Mouse (Mus musculus) CH12.LX (cell line): ENCODE measurements at regions not wholly inside any gene's neighbourhood (a gene's known extent, or its start where the extent isn't known, plus 50 kb on each side); places are given as distances from the start of the nearest gene placed in this dataset.

ENCODE experiments used
- DNase-seq: peaks from one replicate; pipeline ENCODE4 v3.0.0-alpha.2; 2013; ENCODE audit errors: extremely low read depth
- H3K27ac ChIP-seq: 2 replicates; pipeline ENCODE4 v1.5.1; 2012; ENCODE audit warnings: low read depth, mild to moderate bottlenecking, control low read depth, moderate library complexity; ENCODE audit not compliant: insufficient read depth
- H3K27me3 ChIP-seq: replicated peaks from 2 replicates; pipeline ENCODE3; 2012; ENCODE audit warnings: inconsistent platforms
- H3K36me3 ChIP-seq, 2 experiments: replicated peaks in 1 of 2; 2 replicates each; pipeline versions ENCODE3 to v1.6.1; 2012; ENCODE audit warnings: inconsistent platforms in 1 of 2, low read length in 1 of 2, mild to moderate bottlenecking in 1 of 2, mixed read lengths in 1 of 2, moderate library complexity in 1 of 2; ENCODE audit not compliant: control insufficient read depth in 1 of 2, insufficient read depth in 1 of 2
- H3K4me1 ChIP-seq, 2 experiments: 2 replicates each; pipeline ENCODE4 v1.6.1; 2012; ENCODE audit warnings: inconsistent platforms in 1 of 2, moderate library complexity in 1 of 2; ENCODE audit not compliant: insufficient read depth in 2 of 2, control insufficient read depth in 1 of 2
- H3K4me2 ChIP-seq: 2 replicates; pipeline ENCODE4 v1.6.1; 2012; ENCODE audit warnings: low read depth, mild to moderate bottlenecking, control low read depth; ENCODE audit not compliant: poor library complexity, insufficient read depth, severe bottlenecking
- H3K4me3 ChIP-seq, 3 experiments: fragments of 150-350 bp in 1 of 3; sonication (generic) in 1 of 3; replicated peaks in 1 of 3; 2 replicates each; pipeline versions ENCODE3 to v1.5.1; 2011 to 2012; ENCODE audit warnings: low read depth in 2 of 3, low read length in 2 of 3, mild to moderate bottlenecking in 2 of 3, moderate library complexity in 2 of 3, control low read depth in 1 of 3, improper control_type of control experiment in 1 of 3, inconsistent platforms in 1 of 3, mixed read lengths in 1 of 3; ENCODE audit not compliant: poor library complexity in 1 of 3
- H3K79me2 ChIP-seq: replicated peaks from 2 replicates; pipeline ENCODE4 v1.6.1; 2012; ENCODE audit warnings: mild to moderate bottlenecking, moderate library complexity; ENCODE audit not compliant: control insufficient read depth, poor library complexity, insufficient read depth, severe bottlenecking; ENCODE audit errors: extremely low read depth
- H3K9ac ChIP-seq: 2 replicates; pipeline ENCODE4 v1.6.1; 2012; ENCODE audit warnings: low read depth, mild to moderate bottlenecking, control low read depth, moderate library complexity; ENCODE audit not compliant: insufficient read depth
- H3K9me3 ChIP-seq: replicated peaks from 2 replicates; pipeline ENCODE3; 2012; ENCODE audit warnings: low read length, inconsistent platforms, mixed read lengths
- CTCF ChIP-seq, 2 experiments: IDR thresholded peaks in 1 of 2; conservative IDR thresholded peaks in 1 of 2; 2 replicates each; pipeline ENCODE4 v1.5.1; 2011 to 2012; ENCODE audit warnings: low read depth in 2 of 2, low read length in 2 of 2, improper control_type of control experiment in 1 of 2, inconsistent platforms in 1 of 2, mild to moderate bottlenecking in 1 of 2, moderate library complexity in 1 of 2
- ELF1 ChIP-seq: IDR thresholded peaks from 2 replicates; pipeline ENCODE4 v1.6.1; 2014; ENCODE audit warnings: low read depth, mild to moderate bottlenecking, inconsistent platforms, low read length, improper control_type of control experiment
- EP300 ChIP-seq: IDR thresholded peaks from 2 replicates; pipeline ENCODE4 v1.6.1; 2011; ENCODE audit warnings: low read length, improper control_type of control experiment
- ETS1 ChIP-seq: conservative IDR thresholded peaks from 2 replicates; pipeline ENCODE4 v1.6.1; 2012; ENCODE audit warnings: low read depth, mild to moderate bottlenecking, inconsistent platforms, low read length, improper control_type of control experiment, moderate library complexity
- GABPA ChIP-seq: IDR thresholded peaks from 2 replicates; pipeline ENCODE4 v1.6.1; 2012; ENCODE audit warnings: low read depth, low read length, improper control_type of control experiment, inconsistent platforms; ENCODE audit not compliant: insufficient replicate concordance
- HCFC1 ChIP-seq: IDR thresholded peaks from 2 replicates; pipeline ENCODE4 v1.6.1; 2012; ENCODE audit warnings: low read depth, mild to moderate bottlenecking, inconsistent platforms, low read length, improper control_type of control experiment
- JUN ChIP-seq: IDR thresholded peaks from 2 replicates; pipeline ENCODE4 v1.6.1; 2011; ENCODE audit warnings: low read depth, mild to moderate bottlenecking, low read length, improper control_type of control experiment, moderate library complexity; ENCODE audit not compliant: insufficient read depth
- JUND ChIP-seq: conservative IDR thresholded peaks from 2 replicates; pipeline ENCODE4 v1.6.1; 2011; ENCODE audit warnings: low read depth, low read length, improper control_type of control experiment
- MAFK ChIP-seq: IDR thresholded peaks from 2 replicates; pipeline ENCODE4 v1.6.1; 2011; ENCODE audit warnings: low read length, improper control_type of control experiment; ENCODE audit not compliant: insufficient replicate concordance
- MAX ChIP-seq: IDR thresholded peaks from 2 replicates; pipeline ENCODE4 v1.6.1; 2011; ENCODE audit warnings: low read length, improper control_type of control experiment
- MAZ ChIP-seq: IDR thresholded peaks from 2 replicates; pipeline ENCODE4 v1.6.1; 2012; ENCODE audit warnings: low read depth, mild to moderate bottlenecking, inconsistent platforms, low read length, improper control_type of control experiment, moderate library complexity
- MYC ChIP-seq: IDR thresholded peaks from 2 replicates; pipeline ENCODE4 v1.6.1; 2011; ENCODE audit warnings: low read depth, mild to moderate bottlenecking, improper control_type of control experiment, low read length
- NELFE ChIP-seq: IDR thresholded peaks from 2 replicates; pipeline ENCODE4 v1.6.1; 2011; ENCODE audit warnings: low read depth, low read length, improper control_type of control experiment
- NRF1 ChIP-seq: IDR thresholded peaks from 2 replicates; pipeline ENCODE4 v1.6.1; 2014; ENCODE audit warnings: low read depth, mild to moderate bottlenecking, inconsistent platforms, low read length, improper control_type of control experiment, moderate library complexity
- PAX5 ChIP-seq: IDR thresholded peaks from 2 replicates; pipeline ENCODE4 v1.6.1; 2012; ENCODE audit warnings: low read length, inconsistent platforms, mixed read lengths
- POLR2A ChIP-seq: IDR thresholded peaks from 2 replicates; pipeline ENCODE4 v1.6.1; 2011; ENCODE audit warnings: low read depth, mild to moderate bottlenecking, improper control_type of control experiment, low read length
- POLR2AphosphoS2 ChIP-seq: IDR thresholded peaks from 2 replicates; pipeline ENCODE4 v1.6.1; 2011; ENCODE audit warnings: low read depth, low read length, improper control_type of control experiment
- RCOR1 ChIP-seq: conservative IDR thresholded peaks from 2 replicates; pipeline ENCODE4 v1.6.1; 2012; ENCODE audit warnings: low read depth, mild to moderate bottlenecking, inconsistent platforms, low read length, improper control_type of control experiment
- SIN3A ChIP-seq: IDR thresholded peaks from 2 replicates; pipeline ENCODE4 v1.6.1; 2012; ENCODE audit warnings: low read length, improper control_type of control experiment, inconsistent platforms
- TCF12 ChIP-seq: IDR thresholded peaks from 2 replicates; pipeline ENCODE4 v1.6.1; 2014; ENCODE audit warnings: low read depth, mild to moderate bottlenecking, inconsistent platforms, low read length, improper control_type of control experiment
- UBTF ChIP-seq: IDR thresholded peaks from 2 replicates; pipeline ENCODE4 v1.6.1; 2012; ENCODE audit warnings: low read depth, mild to moderate bottlenecking, inconsistent platforms, low read length, improper control_type of control experiment, moderate library complexity
- ZC3H11A ChIP-seq: IDR thresholded peaks from 2 replicates; pipeline ENCODE4 v1.6.1; 2012; ENCODE audit warnings: low read depth, mild to moderate bottlenecking, inconsistent platforms, low read length, improper control_type of control experiment
- ZMIZ1 ChIP-seq: IDR thresholded peaks from 2 replicates; pipeline ENCODE4 v1.6.1; 2012; ENCODE audit warnings: low read depth, mild to moderate bottlenecking, inconsistent platforms, low read length, improper control_type of control experiment
- ZNF384 ChIP-seq: IDR thresholded peaks from 2 replicates; pipeline ENCODE4 v1.6.1; 2012; ENCODE audit warnings: low read depth, low read length, improper control_type of control experiment, inconsistent platforms
- dilution Hi-C: fragments of 300-500 bp; cut with MboI; formaldehyde crosslinking; loops from 2 replicates; pipeline ENCODE4 v1.14.3; 2020; ENCODE audit warnings: low sequenced_read_pairs; ENCODE audit not compliant: extremely low pct_unique_long_range_greater_than_20kb, extremely low pct_ligation_motif_present
- in situ Hi-C: fragments of 300-500 bp; cut with MboI; formaldehyde crosslinking; loops from 3 replicates; pipeline ENCODE4 v1.14.3; 2019; ENCODE audit warnings: low sequenced_read_pairs, low pct_ligation_motif_present, low pct_unique_long_range_greater_than_20kb, mixed read lengths

GRCm38 (mm10) chr17:7592491-7592890 is 207.2 kb upstream of the Unc93a2 start:
- in situ Hi-C loops (no loop called here), dilution Hi-C loops (no loop called here)
- H3K79me2 ChIP-seq = no peaks in the 10 kb centered on the region
- TF ChIP-seq NRF1 (no peak), MAZ (no peak), POLR2AphosphoS2 (no peak), NELFE (no peak), TCF12 (no peak), JUN (no peak), ZMIZ1 (no peak), MYC (no peak), UBTF (no peak), ELF1 (no peak), EP300 (no peak)
- no peaks in the 10 kb centered on the region for H3K36me3 ChIP-seq
- H3K27me3 ChIP-seq = no peaks in the 10 kb centered on the region
- peaks cover 2% of the 10 kb centered on the region for H3K9me3 ChIP-seq
- DNase-seq = no peak
- peaks cover 0 to 7% of the 10 kb centered on the region in 2 experiments; a peak in 1 of 4 replicates for H3K4me1 ChIP-seq
- H3K9ac ChIP-seq = no peak overlapping the region
- no peak overlapping the region for H3K27ac ChIP-seq
- H3K4me2 ChIP-seq = no peak overlapping the region
- H3K4me3 ChIP-seq = no peak overlapping the region

DNA sequence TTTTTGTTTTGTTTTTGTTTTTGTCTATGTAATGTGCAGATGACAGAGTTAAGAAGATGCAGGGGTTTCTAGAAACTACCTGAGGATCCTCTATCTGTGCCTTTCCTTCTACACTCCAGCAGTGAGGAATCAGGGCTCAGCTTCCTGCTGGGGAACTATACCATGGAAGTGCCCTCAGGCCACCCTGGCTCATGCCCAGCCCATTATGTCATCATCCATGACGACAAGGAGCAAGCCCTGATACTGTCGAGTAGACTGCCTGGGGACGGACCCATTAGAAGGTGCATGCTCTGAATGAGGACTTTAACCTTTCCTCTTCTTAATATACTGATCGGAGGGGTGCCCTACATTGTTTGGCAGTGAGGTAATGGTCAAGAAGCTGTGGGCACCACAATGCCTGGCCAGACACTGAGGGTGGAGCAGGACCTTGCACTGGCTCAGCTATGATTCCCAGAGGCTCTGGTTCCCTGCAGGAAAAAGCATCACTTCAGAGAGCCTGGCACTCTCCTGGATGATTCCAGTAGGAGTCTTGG is 197.7 kb upstream of the Unc93a2 start:
- Histone ChIP-seq H3K4me2 (no peak overlapping the region), H3K9ac (no peak overlapping the region), H3K79me2 (no peaks in the 10 kb centered on the region), H3K4me1 (no peaks in the 10 kb centered on the region), H3K27ac (no peak overlapping the region), H3K27me3 (no peaks in the 10 kb centered on the region), H3K36me3 (no peaks in the 10 kb centered on the region), H3K9me3 (no peaks in the 10 kb centered on the region), H3K4me3 (no peak overlapping the region)
- dilution Hi-C loops (no loop called here), in situ Hi-C loops (no loop called here)
- no peak for DNase-seq
- TF ChIP-seq MAFK = no peak
- TF ChIP-seq RCOR1 = no peak
- no peak for TF ChIP-seq ELF1
- TF ChIP-seq PAX5 = no peak
- no peak for TF ChIP-seq ZNF384
- TF ChIP-seq HCFC1 = no peak
- no peak for TF ChIP-seq POLR2A
- no peak for TF ChIP-seq JUND
- TF ChIP-seq ZC3H11A = no peak
- no peak for TF ChIP-seq EP300
- no peak for TF ChIP-seq MAX
- TF ChIP-seq ETS1 = no peak
- no peak for TF ChIP-seq TCF12
- TF ChIP-seq CTCF (conservative IDR thresholded peaks at IDR 0.05 in 1 of 2, IDR thresholded peaks at IDR 0.05 in 1 of 2; ENCODE audit: low read depth in 2 of 2, low read length in 2 of 2) = no peak
- TF ChIP-seq SIN3A = no peak
- TF ChIP-seq GABPA = no peak
